ENCODE assay signal across 14 mouse cellular contexts in genomic region chr9:51518376-51518775, GRCm38 (mm10).
DNase-seq lines count a peak whose midpoint lies in the region; ATAC-seq and TF ChIP-seq lines count a peak whose summit lies in the region.
"Had no signal": no experiment of that assay in that cellular context is flagged by ENCODE, and none has a peak within 500 bp of the region (broad histone marks: within the 10 kb centered on the region; RNA-seq: fewer than 3 reads in every experiment).

No protein-coding gene starts in this region.

- no peak overlapping the region for H3K9ac ChIP-seq in limb, embryonic 14.5 days (ENCODE audit: low read depth, low read length, severe bottlenecking)
- H3K9ac ChIP-seq: liver, postnatal 0 days had no signal

- no peaks in the 10 kb centered on the region for H3K27me3 ChIP-seq in limb, embryonic 14.5 days (ENCODE audit: control insufficient read depth, insufficient read depth, low read length)
- H3K27me3 ChIP-seq in limb, embryonic 10.5 days (ENCODE audit: low read depth, poor library complexity, severe bottlenecking): no peaks in the 10 kb centered on the region
- H3K27me3 ChIP-seq: CH12.LX had no signal

- H3K4me1 ChIP-seq in limb, embryonic 14.5 days (ENCODE audit: control insufficient read depth, insufficient read depth, low read length): no peaks in the 10 kb centered on the region
- H3K4me1 ChIP-seq in limb, embryonic 10.5 days: no peaks in the 10 kb centered on the region
- H3K4me1 ChIP-seq in cortical plate, adult 2 months (ENCODE audit: control insufficient read depth, insufficient read depth, low read length): no peaks in the 10 kb centered on the region

- H3K4me2 ChIP-seq in limb, embryonic 14.5 days (replicated peaks; ENCODE audit: low read depth, low read length, severe bottlenecking): no peak overlapping the region
- H3K4me2 ChIP-seq: midbrain, embryonic 11.5 days had no signal

- 47% methylated on average over 4 of the region's 4 CpGs for WGBS in limb, embryonic 14.5 days
- WGBS in limb, embryonic 10.5 days: 81% methylated on average over 4 of the region's 4 CpGs

- TF ChIP-seq POLR2A in limb, embryonic 14.5 days (IDR thresholded peaks at IDR 0.05; ENCODE audit: borderline replicate concordance, extremely low read depth, insufficient read depth, insufficient read length): no peak
- TF ChIP-seq POLR2A in cortical plate, adult 2 months (IDR thresholded peaks at IDR 0.05; ENCODE audit: extremely low read depth, insufficient read depth, low read length): no peak

- no peak for TF ChIP-seq CTCF in cortical plate, adult 2 months (IDR thresholded peaks at IDR 0.05; ENCODE audit: extremely low read depth, insufficient read depth, low read length)

- intact Hi-C loops in gastrocnemius, postnatal 14 days (cut with DNase I; ENCODE audit: low total_unique reads): no loop called here

- no peaks in the 10 kb centered on the region for H3K36me3 ChIP-seq in limb, embryonic 14.5 days (ENCODE audit: control insufficient read depth, insufficient read depth, low read length)
- H3K36me3 ChIP-seq in limb, embryonic 10.5 days: no peaks in the 10 kb centered on the region

- H3K9me3 ChIP-seq in limb, embryonic 14.5 days (ENCODE audit: control insufficient read depth, low read length): no peaks in the 10 kb centered on the region
- no peaks in the 10 kb centered on the region for H3K9me3 ChIP-seq in limb, embryonic 10.5 days (replicated peaks)

- ATAC-seq in limb, embryonic 14.5 days (ENCODE audit: low FRiP score, low read depth): peak; percentile 55; the same call in 1 of the 2 replicates
- ATAC-seq in CD4-positive, CD25-positive, alpha-beta regulatory T cell, adult 4 months: no peak
- ATAC-seq: liver, postnatal 0 days had no signal

- H3K27ac ChIP-seq in limb, embryonic 14.5 days (replicated peaks; ENCODE audit: low read depth, low read length): no peak overlapping the region
- no peak overlapping the region for H3K27ac ChIP-seq in limb, embryonic 10.5 days
- H3K27ac ChIP-seq in cortical plate, adult 2 months (ENCODE audit: insufficient read depth, low read length): peak overlapping the region; percentile 46; the same call in 1 of the 2 replicates

- H3K4me3 ChIP-seq in limb, embryonic 14.5 days (replicated peaks; ENCODE audit: low read length): no peak overlapping the region
- no peak overlapping the region for H3K4me3 ChIP-seq in limb, embryonic 10.5 days
- no peak overlapping the region for H3K4me3 ChIP-seq in cortical plate, adult 2 months (ENCODE audit: insufficient read depth, low read length)
- H3K4me3 ChIP-seq: erythroblast, embryonic 14.5 days had no signal

- DNase-seq in gastrocnemius, postnatal 14 days: peak; percentile 15
- DNase-seq in gastrocnemius, postnatal 10 days: no peak
- DNase-seq in limb, embryonic 14.5 days (ENCODE audit: low spot score): peak; percentile 70
- DNase-seq in limb, embryonic 10.5 days (ENCODE audit: low spot score): no peak
- peak; percentile 14 for DNase-seq in lung, postnatal 14 days
- DNase-seq: adrenal gland, adult 2 months; kidney, adult 11 months; kidney, postnatal 4 days; liver, postnatal 0 days had no signal

Comparison
In these comparisons a context has a peak if more than half of its experiments do, and no peak if none do; other contexts are left out.
1. DNase-seq: peak in gastrocnemius, postnatal 14 days (single experiment), limb, embryonic 14.5 days (single experiment) and lung, postnatal 14 days (single experiment); none in gastrocnemius, postnatal 10 days (single experiment) and limb, embryonic 10.5 days (single experiment).